Mouse (Mus musculus) forebrain, embryonic 16.5 days (tissue): ENCODE data around the gene Eif2b5. TPM values are rescaled to one million over a fixed set of nuclear protein-coding genes. Genes with fewer than 3 reads are reported as not detected.
"Not testable (repeated sequence)": the region's sequence is repeated elsewhere in the genome, so short reads cannot be mapped to it uniquely, and the experiment has no call there.

ENCODE experiments used
- ATAC-seq: fragments of 200-750 bp; cut with Nextera tagmentation; 2 replicates; pipeline ENCODE4 v1.8.0; 2017; ENCODE audit warnings: mild to moderate bottlenecking, moderate library complexity
- H3K27ac ChIP-seq: fragments of 300-500 bp; sonication (generic); 2 replicates; pipeline ENCODE4 v1.5.1; 2014; ENCODE audit warnings: low read length, control low read depth
- H3K27me3 ChIP-seq: fragments of 300-500 bp; sonication (generic); replicated peaks from 2 replicates; pipeline ENCODE4 v1.6.1; 2014; ENCODE audit warnings: low read length; ENCODE audit not compliant: control insufficient read depth, insufficient read depth
- H3K36me3 ChIP-seq: fragments of 300-500 bp; sonication (generic); 2 replicates; pipeline ENCODE4 v1.6.1; 2014; ENCODE audit not compliant: control insufficient read depth, insufficient read depth
- H3K4me1 ChIP-seq: fragments of 300-500 bp; sonication (generic); replicated peaks from 2 replicates; pipeline ENCODE4 v1.6.1; 2014; ENCODE audit warnings: low read length; ENCODE audit not compliant: control insufficient read depth, insufficient read depth
- H3K4me2 ChIP-seq: fragments of 300-500 bp; sonication (generic); 2 replicates; pipeline ENCODE4 v1.6.1; 2014; ENCODE audit warnings: mild to moderate bottlenecking, low read length, control low read depth
- H3K4me3 ChIP-seq: fragments of 300-500 bp; sonication (generic); replicated peaks from 2 replicates; pipeline ENCODE4 v1.5.1; 2014; ENCODE audit warnings: mild to moderate bottlenecking, low read length, control low read depth
- H3K9ac ChIP-seq: fragments of 300-500 bp; sonication (generic); replicated peaks from 2 replicates; pipeline ENCODE4 v1.6.1; 2014; ENCODE audit warnings: low read depth, low read length, control low read depth
- H3K9me3 ChIP-seq: fragments of 300-500 bp; sonication (generic); 2 replicates; pipeline ENCODE4 v1.6.1; 2016; ENCODE audit warnings: low read length; ENCODE audit not compliant: control insufficient read depth
- WGBS: fragments of 180-500 bp; shearing (Covaris S2); extraction: QIAGEN DNeasy Blood & Tissue Kit; methylation state at CpG from one replicate; pipeline ENCODE4 v1.1.7; 2014; 5-methylcytosine and 5-hydroxymethylcytosine counted together
- polyA plus RNA-seq: library from polyadenylated mRNA; unstranded; fragments of >200 nt; fragmentation: Nextera tagmentation; extraction: Ambion mirVana; gene quantifications from 2 replicates; pipeline ENCODE4 v1.2.1, GENCODE M21; 2015

Gene Eif2b5
- polyA plus RNA-seq, 1 experiment from 2014 or later = 107 TPM

DNA sequence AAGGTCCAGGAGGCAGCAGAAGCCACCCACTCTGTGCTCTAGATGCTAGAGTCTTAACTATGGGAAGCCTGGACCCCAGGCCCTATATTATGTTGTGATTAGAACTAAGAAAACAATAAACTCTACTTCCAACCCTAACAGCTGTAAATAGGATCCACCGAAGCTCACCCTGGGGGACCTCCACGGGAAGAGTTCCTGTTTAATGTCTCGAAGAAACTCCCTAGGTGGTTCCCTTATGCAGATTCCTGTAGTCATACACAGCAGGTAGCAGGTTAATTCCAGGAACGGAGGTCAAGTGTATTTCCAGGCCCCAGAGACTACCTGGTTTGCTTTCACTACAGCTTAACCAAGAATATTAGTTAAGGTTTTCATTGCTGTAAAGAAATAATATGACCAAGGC is 13.6 kb upstream of the Eif2b5 start:
- no peaks in the 10 kb centered on the region for H3K27me3 ChIP-seq
- H3K27ac ChIP-seq = no peak overlapping the region
- H3K4me1 ChIP-seq = no peaks in the 10 kb centered on the region
- no peak for ATAC-seq
- H3K36me3 ChIP-seq = no peaks in the 10 kb centered on the region
- 51% methylated on average over 4 of the region's 4 CpGs for WGBS
- H3K9me3 ChIP-seq = no peaks in the 10 kb centered on the region
- no peak overlapping the region for H3K4me2 ChIP-seq
- no peak overlapping the region for H3K9ac ChIP-seq
- no peak overlapping the region for H3K4me3 ChIP-seq

GRCm38 (mm10) chr16:20486048-20486447 is 12.6 kb upstream of the Eif2b5 start:
- H3K4me1 ChIP-seq = no peaks in the 10 kb centered on the region
- H3K4me3 ChIP-seq = no peak overlapping the region
- no peak overlapping the region for H3K4me2 ChIP-seq
- H3K36me3 ChIP-seq = no peaks in the 10 kb centered on the region
- no peak overlapping the region for H3K27ac ChIP-seq
- ATAC-seq = no peak
- WGBS = 49% methylated on average over 3 of the region's 3 CpGs
- H3K9ac ChIP-seq = no peak overlapping the region
- no peaks in the 10 kb centered on the region for H3K9me3 ChIP-seq
- H3K27me3 ChIP-seq = no peaks in the 10 kb centered on the region

DNA sequence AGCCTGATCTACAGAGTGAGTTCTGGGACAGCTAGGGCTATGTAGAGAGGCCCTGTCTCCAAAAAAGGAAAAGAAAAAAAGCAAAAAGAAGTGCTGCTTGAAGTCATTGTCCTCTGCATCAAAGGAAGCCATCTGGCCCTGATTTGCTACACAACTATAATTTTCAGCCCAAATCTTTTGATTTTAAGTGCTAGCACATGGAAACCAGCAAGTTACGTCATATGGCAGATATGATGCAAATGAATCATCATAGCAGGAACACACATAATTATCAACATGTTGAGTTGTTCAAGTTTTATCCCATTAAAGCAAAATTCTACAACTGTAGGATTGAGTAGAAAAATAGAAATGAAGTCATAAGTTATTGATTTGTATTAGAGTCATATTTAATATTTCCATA is 10.5 kb upstream of the Eif2b5 start:
- H3K9ac ChIP-seq = no peak overlapping the region
- no peaks in the 10 kb centered on the region for H3K4me1 ChIP-seq
- no peak overlapping the region for H3K27ac ChIP-seq
- H3K4me2 ChIP-seq = no peak overlapping the region
- H3K27me3 ChIP-seq = no peaks in the 10 kb centered on the region
- 77% methylated on average over 1 of the region's 1 CpGs for WGBS
- H3K9me3 ChIP-seq = no peaks in the 10 kb centered on the region
- ATAC-seq = no peak
- no peaks in the 10 kb centered on the region for H3K36me3 ChIP-seq
- H3K4me3 ChIP-seq = no peak overlapping the region

DNA sequence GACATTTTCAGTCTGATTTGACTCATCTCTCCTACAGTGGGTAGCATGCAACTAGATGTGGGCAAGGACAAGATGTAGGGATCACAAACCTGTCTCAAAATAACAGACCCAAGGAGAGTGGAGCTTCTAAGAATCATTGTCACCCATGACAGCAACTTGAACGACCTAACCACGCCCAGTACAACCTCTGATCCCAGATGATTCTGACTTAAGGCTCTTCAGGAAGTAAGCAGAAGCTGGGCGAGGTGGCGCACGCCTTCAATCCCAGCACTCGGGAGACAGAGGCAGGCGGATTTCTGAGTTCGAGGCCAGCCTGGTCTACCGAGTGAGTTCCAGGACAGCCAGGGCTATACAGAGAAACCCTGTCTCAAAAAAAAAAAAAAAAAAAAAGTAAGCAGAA is 9.9 kb upstream of the Eif2b5 start:
- not testable (repeated sequence) for ATAC-seq, H3K4me1 ChIP-seq, H3K4me3 ChIP-seq, H3K9me3 ChIP-seq, H3K36me3 ChIP-seq, H3K4me2 ChIP-seq, H3K9ac ChIP-seq, H3K27me3 ChIP-seq, H3K27ac ChIP-seq
- WGBS = 84% methylated on average over 9 of the region's 9 CpGs

GRCm38 (mm10) chr16:20489233-20489632 is 9.4 kb upstream of the Eif2b5 start:
- H3K9ac ChIP-seq = no peak overlapping the region
- no peak overlapping the region for H3K27ac ChIP-seq
- WGBS = 87% methylated on average over 2 of the region's 2 CpGs
- no peak for ATAC-seq
- H3K4me3 ChIP-seq = no peak overlapping the region
- no peaks in the 10 kb centered on the region for H3K9me3 ChIP-seq
- no peaks in the 10 kb centered on the region for H3K36me3 ChIP-seq
- no peaks in the 10 kb centered on the region for H3K4me1 ChIP-seq
- no peaks in the 10 kb centered on the region for H3K27me3 ChIP-seq
- H3K4me2 ChIP-seq = no peak overlapping the region

- no peaks in the 10 kb centered on the region for H3K9me3 ChIP-seq
- H3K4me1 ChIP-seq = no peaks in the 10 kb centered on the region
- H3K27me3 ChIP-seq = no peaks in the 10 kb centered on the region
- H3K27ac ChIP-seq = no peak overlapping the region
- no peak overlapping the region for H3K4me2 ChIP-seq
- H3K36me3 ChIP-seq = no peaks in the 10 kb centered on the region
- no peak overlapping the region for H3K4me3 ChIP-seq
- WGBS = 48% methylated on average over 2 of the region's 2 CpGs
- no peak for ATAC-seq
- H3K9ac ChIP-seq = no peak overlapping the region
Observed at GRCm38 (mm10) chr16:20490581-20490980, 8.0 kb upstream of the Eif2b5 start.

- H3K36me3 ChIP-seq = no peaks in the 10 kb centered on the region
- H3K4me1 ChIP-seq = no peaks in the 10 kb centered on the region
- WGBS = 74% methylated on average over 2 of the region's 2 CpGs
- H3K27me3 ChIP-seq = no peaks in the 10 kb centered on the region
- H3K4me2 ChIP-seq = no peak overlapping the region
- no peak overlapping the region for H3K4me3 ChIP-seq
- no peak overlapping the region for H3K27ac ChIP-seq
- no peak for ATAC-seq
- H3K9ac ChIP-seq = no peak overlapping the region
- no peaks in the 10 kb centered on the region for H3K9me3 ChIP-seq
Observed at GRCm38 (mm10) chr16:20491301-20491700, 7.3 kb upstream of the Eif2b5 start.

DNA sequence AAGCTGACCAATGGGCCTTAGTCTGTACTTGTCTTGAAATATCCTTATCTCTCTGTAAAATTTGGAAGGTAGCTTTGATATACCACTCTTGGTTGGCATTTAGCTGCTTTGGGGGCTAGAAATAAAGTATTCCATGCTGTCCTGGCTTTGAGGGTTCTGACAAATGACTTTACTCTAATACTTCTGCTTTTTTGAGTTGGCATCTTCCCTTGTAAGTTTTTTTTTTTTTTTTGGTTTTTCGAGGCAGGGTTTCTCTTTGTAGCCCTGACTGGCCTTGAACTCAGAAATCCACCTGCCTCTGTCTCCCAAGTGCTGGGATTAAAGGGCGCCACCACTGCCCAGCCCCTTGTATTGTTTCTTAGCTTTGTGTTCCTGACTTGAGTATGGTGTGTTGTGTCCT is 5.2 kb upstream of the Eif2b5 start:
- Histone ChIP-seq H3K9me3 (no peaks in the 10 kb centered on the region), H3K27me3 (peaks cover 4% of the 10 kb centered on the region; the same call in 1 of the 2 replicates), H3K4me2 (no peak overlapping the region), H3K9ac (no peak overlapping the region), H3K4me3 (no peak overlapping the region), H3K36me3 (no peaks in the 10 kb centered on the region), H3K4me1 (peaks cover 10% of the 10 kb centered on the region; the same call in 1 of the 2 replicates), H3K27ac (no peak overlapping the region)
- no peak for ATAC-seq
- WGBS = 63% methylated on average over 2 of the region's 2 CpGs

DNA sequence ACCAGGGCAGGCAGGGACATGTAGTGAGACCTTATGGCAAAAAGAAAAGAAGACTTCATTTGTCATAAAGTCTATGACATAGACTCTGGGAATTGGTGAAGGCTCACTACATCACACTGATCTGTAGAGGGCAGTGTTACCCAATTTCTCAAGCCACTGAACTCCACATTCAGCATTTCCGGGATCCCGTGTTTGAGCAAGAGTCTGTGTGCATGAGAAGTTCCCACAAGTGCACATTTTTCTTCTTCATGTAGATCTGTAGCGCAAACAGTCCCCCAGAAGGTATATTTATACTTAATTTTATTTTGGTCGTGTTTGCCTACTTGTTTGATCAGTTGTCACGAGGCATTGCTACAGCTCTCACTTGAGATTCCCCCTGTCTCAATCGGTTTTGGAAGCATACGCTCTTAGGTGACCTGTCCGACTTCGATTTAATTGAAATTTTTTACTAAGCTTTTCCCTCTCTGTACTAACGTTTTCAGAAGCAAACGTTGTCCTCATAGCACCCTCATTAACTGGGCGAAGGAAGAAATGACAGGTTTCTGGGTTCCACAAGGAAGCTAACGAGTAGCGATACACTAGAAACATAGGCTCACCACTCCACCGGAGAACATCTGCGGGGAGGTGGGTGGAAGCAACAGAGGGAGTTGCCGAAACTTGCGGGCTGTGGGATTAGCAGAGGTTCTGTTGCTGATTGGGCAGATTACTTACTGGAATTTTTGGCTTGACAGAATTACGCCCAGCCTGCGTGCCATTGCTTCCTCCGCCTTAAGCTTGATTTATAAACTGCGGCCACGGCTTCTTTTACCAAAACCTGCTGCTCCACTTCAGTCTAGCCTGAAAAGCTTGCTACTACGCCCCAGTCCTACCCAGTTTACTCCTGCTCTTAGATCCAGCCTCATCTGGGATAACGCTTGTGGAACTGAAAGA is 1.7 kb upstream of the Eif2b5 start:
- Histone ChIP-seq H3K36me3 (peaks cover 10% of the 10 kb centered on the region), H3K9me3 (no peaks in the 10 kb centered on the region), H3K9ac (no peak overlapping the region), H3K27me3 (peaks cover 4% of the 10 kb centered on the region; the same call in 1 of the 2 replicates), H3K4me3 (peak overlapping the region; percentile 16), H3K4me2 (peak overlapping the region; percentile 36), H3K4me1 (peaks cover 18% of the 10 kb centered on the region), H3K27ac (no peak overlapping the region)
- peak; percentile 6 for ATAC-seq
- 19% methylated on average over 25 of the region's 25 CpGs for WGBS
